Mouse (Mus musculus): ENCODE results near the gene Elovl2.

- TF ChIP-seq POLR2A (IDR thresholded peaks at IDR 0.05; ENCODE audit: control insufficient read depth, extremely low read depth, insufficient read depth, low read length, poor library complexity) (no peak), CTCF (IDR thresholded peaks at IDR 0.05; ENCODE audit: borderline replicate concordance, control insufficient read depth, extremely low read depth, insufficient read depth, low read length, poor library complexity) (no peak)
Measured at GRCm38 (mm10) chr13:41256962-41257361, 36.8 kb upstream of the Elovl2 start.

Measured in thymus, adult 2 months (tissue).